Mouse (Mus musculus): ENCODE measurements at regions not wholly inside any gene's neighbourhood (a gene's known extent, or its start where the extent isn't known, plus 50 kb on each side); places are given as distances from the start of the nearest gene placed in this dataset.

GRCm38 (mm10) chr8:30797341-30797740, 2631.2 kb upstream of the 5930422O12Rik start:
- no peak for DNase-seq (ENCODE audit: low spot score)

GRCm38 (mm10) chr8:30817028-30817427, 2611.5 kb upstream of the 5930422O12Rik start:
- no peak for DNase-seq (ENCODE audit: low spot score)

GRCm38 (mm10) chr8:30822835-30823587, 2605.5 kb upstream of the 5930422O12Rik start:
- no peak for DNase-seq (ENCODE audit: low spot score)

GRCm38 (mm10) chr8:30823588-30823938, 2604.9 kb upstream of the 5930422O12Rik start:
- no peak for DNase-seq (ENCODE audit: low spot score)

GRCm38 (mm10) chr8:30826021-30826420, 2602.5 kb upstream of the 5930422O12Rik start:
- no peak for DNase-seq (ENCODE audit: low spot score)

GRCm38 (mm10) chr8:30838056-30838455, 2590.5 kb upstream of the 5930422O12Rik start:
- DNase-seq (ENCODE audit: low spot score) = no peak

- DNase-seq (ENCODE audit: low spot score) = peak; percentile 87
These were observed 2588.4 kb upstream of the 5930422O12Rik start for GRCm38 (mm10) chr8:30840064-30840463.

- peak; percentile 13 for DNase-seq (ENCODE audit: low spot score)
These were observed 2565.5 kb upstream of the 5930422O12Rik start for GRCm38 (mm10) chr8:30863017-30863416.

- DNase-seq (ENCODE audit: low spot score) = no peak
These were observed 2522.3 kb upstream of the 5930422O12Rik start for GRCm38 (mm10) chr8:30906044-30906695.

GRCm38 (mm10) chr8:30913664-30914063, 2514.8 kb upstream of the 5930422O12Rik start:
- no peak for DNase-seq (ENCODE audit: low spot score)

- DNase-seq (ENCODE audit: low spot score) = no peak
These were observed 2513.4 kb upstream of the 5930422O12Rik start for GRCm38 (mm10) chr8:30915127-30915526.

- DNase-seq (ENCODE audit: low spot score) = peak; percentile 68
These were observed 2512.8 kb upstream of the 5930422O12Rik start for GRCm38 (mm10) chr8:30915601-30916171.

GRCm38 (mm10) chr8:30916184-30916751, 2512.2 kb upstream of the 5930422O12Rik start:
- peak; percentile 56 for DNase-seq (ENCODE audit: low spot score)

GRCm38 (mm10) chr8:30921451-30921850, 2507.1 kb upstream of the 5930422O12Rik start:
- DNase-seq (ENCODE audit: low spot score) = no peak

- peak; percentile 94 for DNase-seq (ENCODE audit: low spot score)
These were observed 2505.0 kb upstream of the 5930422O12Rik start for GRCm38 (mm10) chr8:30923301-30924159.

- no peak for DNase-seq (ENCODE audit: low spot score)
These were observed 2504.4 kb upstream of the 5930422O12Rik start for GRCm38 (mm10) chr8:30924160-30924534.

- DNase-seq (ENCODE audit: low spot score) = no peak
These were observed 2503.9 kb upstream of the 5930422O12Rik start for GRCm38 (mm10) chr8:30924656-30925055.

GRCm38 (mm10) chr8:30937449-30938075, 2490.9 kb upstream of the 5930422O12Rik start:
- DNase-seq (ENCODE audit: low spot score) = no peak

- DNase-seq (ENCODE audit: low spot score) = no peak
These were observed 2487.6 kb upstream of the 5930422O12Rik start for GRCm38 (mm10) chr8:30940901-30941300.

- DNase-seq (ENCODE audit: low spot score) = no peak
These were observed 2486.9 kb upstream of the 5930422O12Rik start for GRCm38 (mm10) chr8:30941511-30942175.
